Mouse (Mus musculus) CD8-positive naive resting alpha-beta T cell, adult 2 months (primary cell): ENCODE measurements at regions not wholly inside any gene's neighbourhood (a gene's known extent, or its start where the extent isn't known, plus 50 kb on each side); places are given as distances from the start of the nearest gene placed in this dataset.

ENCODE experiments used
- DNase-seq, 2 experiments: peaks; one replicate each; pipeline ENCODE4 v3.0.0; 2022; ENCODE audit warnings: low read depth in 2 of 2, low spot score in 2 of 2

- no peak for DNase-seq
Measured at GRCm38 (mm10) chr13:85570886-85571527, 282.1 kb upstream of the Rasa1 start.

GRCm38 (mm10) chr13:85557821-85558220 is 268.9 kb upstream of the Rasa1 start:
- no peak for DNase-seq

DNA sequence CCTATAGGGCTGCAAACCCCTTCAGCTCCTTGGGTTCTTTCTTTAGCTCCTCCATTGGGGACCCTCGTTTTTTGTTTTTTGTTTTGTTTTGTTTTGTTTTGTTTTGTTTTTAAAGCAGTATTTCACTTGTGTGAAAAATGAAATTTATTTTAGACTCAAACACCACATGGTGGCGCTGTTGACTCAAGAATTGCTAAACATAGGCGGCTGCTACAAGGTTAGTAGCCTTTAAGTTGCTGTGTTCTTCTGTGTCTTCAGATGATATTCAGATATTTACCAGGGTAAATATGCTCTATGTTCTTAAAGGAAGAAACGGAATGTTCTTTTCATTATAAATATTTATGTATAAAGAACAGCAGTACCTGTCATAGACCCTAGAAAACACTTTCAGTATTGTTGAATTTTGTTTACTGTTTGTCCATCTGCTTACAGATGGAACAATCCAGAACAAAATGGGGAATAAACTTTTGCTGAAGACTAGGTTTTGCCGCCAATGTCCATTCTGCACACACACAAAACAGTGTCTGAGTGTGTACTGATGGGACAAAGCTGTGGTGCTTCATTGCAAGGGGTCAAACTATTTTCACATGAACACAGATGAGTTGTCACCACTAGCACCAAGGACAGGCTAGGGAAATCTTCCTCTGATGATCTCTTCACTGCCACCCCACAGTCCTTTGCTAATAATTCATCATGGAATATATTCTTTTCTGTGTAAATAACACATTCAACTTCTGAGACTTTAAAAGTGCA is 267.3 kb upstream of the Rasa1 start:
- DNase-seq = peak; percentile 44 to 53

- no peak for DNase-seq
Measured at GRCm38 (mm10) chr13:85553072-85553471, 264.1 kb upstream of the Rasa1 start.

DNA sequence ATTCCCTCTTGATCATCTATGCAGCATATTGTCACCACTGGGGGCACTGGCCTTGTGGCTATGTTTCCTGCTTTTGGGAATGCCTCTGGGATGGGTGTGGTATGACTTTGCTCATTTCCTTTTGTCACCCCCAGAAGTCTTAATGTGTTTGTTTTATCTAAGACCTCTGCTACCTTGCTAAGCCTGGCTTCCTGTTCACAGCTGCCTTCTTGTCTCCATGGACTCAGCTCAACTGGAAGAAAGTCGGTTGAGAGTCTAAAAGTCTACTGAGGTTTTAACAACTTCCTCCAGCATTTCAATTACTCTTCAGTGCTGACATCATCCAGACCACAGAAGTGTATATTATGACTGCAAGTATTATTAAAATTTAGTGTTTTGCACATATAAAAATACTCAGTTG is 220.7 kb upstream of the Rasa1 start:
- DNase-seq = peak; percentile 30 to 52

DNA sequence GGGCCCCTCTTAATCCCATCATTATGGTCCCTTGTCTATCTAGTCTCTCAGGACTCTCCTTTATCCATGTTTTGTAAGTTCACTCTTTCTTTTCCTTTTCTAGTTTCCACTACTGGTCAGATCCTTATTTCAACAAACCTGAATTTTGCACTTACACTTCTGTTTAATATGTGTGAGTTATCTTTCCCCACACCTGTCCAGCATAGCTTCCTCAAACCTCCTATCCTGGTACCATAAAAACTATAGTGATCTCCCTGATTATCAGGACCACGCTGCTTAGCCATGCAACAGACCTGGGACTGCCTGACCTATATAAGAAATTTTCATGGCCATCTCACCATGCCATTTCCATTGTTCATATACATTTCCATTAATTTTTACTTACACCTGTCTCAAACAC is 219.6 kb upstream of the Rasa1 start:
- DNase-seq = no peak

DNA sequence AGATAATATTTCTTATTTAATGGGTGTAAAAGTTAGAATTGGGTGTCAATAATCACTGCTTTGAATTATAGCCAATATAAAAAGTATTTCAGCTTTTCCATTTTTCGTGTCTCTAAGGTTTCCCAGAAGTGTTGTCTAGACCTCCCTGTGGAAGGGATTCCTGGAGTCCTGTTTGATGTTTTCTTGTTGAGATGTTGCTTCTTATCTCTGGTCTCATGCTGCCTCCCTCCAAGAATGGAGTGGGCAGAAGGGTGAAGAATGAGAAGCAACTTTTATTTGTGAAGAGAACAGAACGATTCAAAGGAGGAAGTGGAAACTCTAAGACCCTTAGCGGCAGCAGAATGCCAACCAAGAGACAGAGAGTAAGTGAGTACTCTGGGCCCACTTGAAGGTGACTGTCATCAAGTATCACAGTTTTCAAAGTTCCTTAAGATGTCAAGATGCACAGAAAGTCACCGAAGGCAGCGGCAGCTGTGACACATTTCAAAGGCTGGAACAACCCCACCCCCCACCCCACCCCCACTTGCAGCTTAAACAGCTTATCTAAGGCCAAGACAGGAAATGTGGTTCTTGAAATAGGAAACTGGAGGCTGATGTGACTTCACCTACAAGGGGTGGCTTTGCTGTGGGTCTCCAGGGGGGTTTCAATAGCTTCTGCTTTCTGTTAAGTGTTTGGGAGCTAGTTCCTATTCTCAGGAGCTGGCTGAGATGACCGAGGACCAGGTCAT is 218.6 kb upstream of the Rasa1 start:
- peak; percentile 54 to 55 for DNase-seq

GRCm38 (mm10) chr13:85506875-85507274 is 217.9 kb upstream of the Rasa1 start:
- peak; percentile 52 to 61 for DNase-seq

DNA sequence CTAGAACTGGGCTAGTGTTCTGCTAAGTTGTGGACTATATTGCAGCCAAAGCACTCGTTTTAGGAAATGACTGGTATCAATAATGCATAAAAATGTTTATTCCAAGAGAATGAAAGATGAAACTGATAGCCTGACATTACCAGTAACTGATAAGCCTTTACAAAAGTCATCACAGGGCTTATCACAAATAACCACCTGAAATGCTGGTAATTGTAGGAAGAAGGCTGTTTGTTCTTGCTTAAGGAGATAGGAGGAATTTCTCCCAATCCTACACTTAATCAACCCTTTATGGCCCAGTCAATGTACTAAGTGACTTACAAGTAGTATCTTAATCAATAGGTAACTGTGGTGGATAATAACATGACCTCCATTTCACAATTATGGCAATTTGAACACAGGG is 217.1 kb upstream of the Rasa1 start:
- DNase-seq = no peak

- DNase-seq = no peak
Measured at GRCm38 (mm10) chr13:85505046-85505445, 216.1 kb upstream of the Rasa1 start.

DNA sequence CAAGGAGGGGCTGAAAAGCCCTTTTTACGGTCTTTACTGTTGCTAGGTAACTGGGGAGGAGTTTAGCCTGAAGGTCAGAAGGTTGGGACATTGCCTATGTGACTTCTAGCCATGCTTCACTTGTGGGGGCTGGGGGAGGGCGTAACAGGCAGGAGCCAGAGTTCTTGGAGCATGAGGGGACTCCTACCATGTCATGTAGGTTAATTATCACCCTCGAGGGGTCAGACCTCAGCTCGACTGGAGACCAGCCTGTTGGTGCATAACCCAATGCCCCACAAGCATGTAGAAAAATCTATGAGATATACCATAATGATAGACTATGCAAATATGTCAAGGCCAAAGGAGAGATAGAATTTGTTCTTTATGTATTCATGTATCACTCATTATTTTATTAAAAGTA is 215.1 kb upstream of the Rasa1 start:
- DNase-seq = no peak

- no peak for DNase-seq
Measured at GRCm38 (mm10) chr13:85498696-85499095, 209.8 kb upstream of the Rasa1 start.

GRCm38 (mm10) chr13:85484790-85485189 is 195.9 kb upstream of the Rasa1 start:
- DNase-seq = no peak

DNA sequence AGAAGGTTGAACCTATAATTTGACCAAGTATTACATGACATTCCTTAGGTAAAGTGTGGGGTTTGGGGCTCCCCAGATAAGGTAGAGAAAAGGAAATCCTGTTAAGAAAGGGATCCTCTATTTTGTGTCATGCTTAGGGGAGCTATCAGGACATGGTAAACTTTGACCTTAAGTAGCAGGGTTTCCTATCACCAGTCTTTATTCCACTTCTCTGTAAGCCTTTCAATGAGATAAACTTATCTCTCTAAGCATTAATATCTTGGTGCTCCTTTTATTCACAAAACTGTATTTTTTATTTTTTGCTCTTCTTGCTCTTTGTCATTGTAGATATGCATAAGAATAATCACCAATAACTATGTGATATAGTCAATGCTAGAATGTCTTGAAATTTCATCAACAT is 194.4 kb upstream of the Rasa1 start:
- DNase-seq = no peak

GRCm38 (mm10) chr13:85479405-85479804 is 190.5 kb upstream of the Rasa1 start:
- DNase-seq = no peak

DNA sequence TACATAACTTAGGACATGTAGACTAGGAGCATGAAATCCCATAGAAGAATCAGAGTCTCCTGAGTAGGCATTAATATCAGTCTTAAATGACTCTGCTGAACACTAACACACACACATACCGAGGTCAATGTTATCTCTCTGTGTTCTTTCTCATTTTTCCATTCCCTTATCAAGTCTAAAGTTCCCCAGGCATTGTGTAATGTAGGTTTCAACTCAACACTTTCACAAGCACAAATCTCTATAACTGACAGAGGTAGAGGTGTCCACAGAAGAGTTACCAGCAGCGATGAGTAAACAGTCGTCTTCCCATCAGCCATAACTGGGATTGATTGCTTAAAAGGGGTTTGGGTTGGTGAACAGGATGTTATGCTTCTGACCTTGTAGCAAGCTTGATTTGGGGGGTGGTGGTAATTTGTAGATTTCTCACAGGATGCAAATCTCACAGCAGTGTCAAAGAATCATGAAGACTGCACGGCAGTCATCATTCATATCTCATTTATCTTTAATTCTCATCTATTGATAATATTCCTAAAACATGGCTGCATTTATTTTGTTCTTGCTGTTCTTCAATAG is 187.4 kb upstream of the Rasa1 start:
- no peak for DNase-seq

- DNase-seq = no peak
Measured at GRCm38 (mm10) chr13:85471340-85471739, 182.4 kb upstream of the Rasa1 start.

- DNase-seq = no peak
Measured at GRCm38 (mm10) chr13:85459387-85459786, 170.5 kb upstream of the Rasa1 start.

DNA sequence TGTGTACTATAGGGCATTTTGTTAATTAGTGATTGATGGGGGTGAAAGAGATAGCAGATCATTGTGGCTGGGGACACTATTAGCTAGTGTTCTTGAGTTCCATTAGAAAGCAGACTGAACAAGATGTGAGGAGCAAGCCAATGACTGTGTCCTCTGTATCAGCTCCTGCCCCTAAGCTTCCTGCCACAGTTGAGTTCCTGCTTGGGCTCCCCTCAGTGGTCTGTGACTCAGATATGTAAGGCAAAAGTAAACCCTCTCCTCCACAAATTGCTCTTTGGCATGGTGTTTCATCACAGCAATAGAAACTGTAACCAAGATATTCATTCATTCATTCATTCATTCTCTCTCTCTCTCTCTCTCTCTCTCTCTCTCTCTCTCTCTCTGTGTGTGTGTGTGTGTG is 169.7 kb upstream of the Rasa1 start:
- no peak for DNase-seq

DNA sequence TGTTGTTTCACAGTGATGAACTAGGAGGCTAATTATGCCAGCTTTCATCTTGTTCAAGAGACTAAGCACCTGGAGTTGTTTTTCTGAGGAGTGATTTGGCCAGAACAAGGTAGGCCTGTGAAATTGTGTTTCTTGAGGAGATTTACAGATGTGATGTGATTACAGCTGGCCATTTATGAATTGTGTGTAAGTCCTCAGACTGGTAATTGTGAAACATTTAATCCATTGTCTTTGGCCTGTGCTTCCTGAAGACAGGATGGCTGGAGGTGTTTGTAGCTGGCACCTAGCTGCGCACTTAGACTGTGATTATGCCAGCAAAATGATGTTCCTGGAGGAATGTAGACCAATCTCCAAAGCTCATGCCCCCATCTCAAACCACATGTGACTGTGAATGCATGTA is 150.7 kb upstream of the Rasa1 start:
- no peak for DNase-seq

DNA sequence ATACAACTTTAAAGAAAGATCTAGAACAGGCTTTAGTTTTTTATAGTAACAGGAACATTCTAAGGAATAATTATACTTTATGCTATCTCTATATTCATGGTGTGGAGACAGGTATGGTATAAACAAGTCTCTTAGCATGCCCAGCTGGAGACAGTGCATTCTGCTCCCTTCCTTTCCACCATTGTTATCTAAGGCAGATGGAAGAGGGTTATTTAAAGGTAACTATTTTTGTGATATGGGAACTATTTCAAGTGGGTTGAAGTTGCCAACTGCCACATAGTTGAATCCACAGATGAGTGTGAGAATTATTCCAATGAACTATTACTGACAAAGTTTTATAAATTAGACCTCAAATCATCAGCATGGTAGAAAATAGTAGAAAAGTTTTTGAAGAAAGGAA is 148.9 kb upstream of the Rasa1 start:
- DNase-seq = no peak

DNA sequence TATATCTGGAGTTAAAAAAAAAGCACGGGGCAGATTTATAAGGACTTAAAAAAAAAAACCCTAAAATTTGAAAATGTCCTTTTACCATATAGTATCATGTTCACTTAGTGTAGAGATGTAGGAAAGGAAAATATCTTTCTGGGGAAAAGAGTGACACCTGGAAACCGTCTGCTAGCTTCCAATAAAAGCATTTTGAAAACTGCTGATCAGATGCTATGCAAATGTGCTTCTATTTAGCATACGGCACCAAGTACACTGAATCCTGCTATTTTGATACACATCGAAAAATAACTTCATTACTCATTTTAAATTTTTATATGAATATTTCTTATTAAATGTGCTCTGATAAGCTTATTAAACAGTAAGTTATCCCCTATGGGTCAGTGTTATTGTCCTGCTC is 148.1 kb upstream of the Rasa1 start:
- no peak for DNase-seq
